Mouse (Mus musculus): ENCODE data around the gene Hcn3.

- no peak for TF ChIP-seq POLR2A (IDR thresholded peaks at IDR 0.05; ENCODE audit: insufficient read length, low read depth)
- TF ChIP-seq USF1 (IDR thresholded peaks at IDR 0.05; ENCODE audit: low read depth), result no peak
- no peak for TF ChIP-seq MYOD1 (IDR thresholded peaks at IDR 0.05; ENCODE audit: control insufficient read depth in 1 of 3, insufficient read length in 2 of 3, low read depth in 2 of 3)
- no peak for TF ChIP-seq MAX (IDR thresholded peaks at IDR 0.05; ENCODE audit: low read depth)
- TF ChIP-seq CEBPB (IDR thresholded peaks at IDR 0.05; ENCODE audit: insufficient read depth, poor library complexity, severe bottlenecking), result no peak
- TF ChIP-seq TCF12 (IDR thresholded peaks at IDR 0.05; ENCODE audit: insufficient read depth, poor library complexity, severe bottlenecking), result no peak
- TF ChIP-seq E2F4 (IDR thresholded peaks at IDR 0.05; ENCODE audit: insufficient read depth), result no peak
- TF ChIP-seq REST (IDR thresholded peaks at IDR 0.05; ENCODE audit: insufficient read depth, insufficient read length), result no peak
- no peak for TF ChIP-seq MYOG (IDR thresholded peaks at IDR 0.05; ENCODE audit: control insufficient read depth in 1 of 3, insufficient read depth in 1 of 3, insufficient read length in 2 of 3, low read depth in 2 of 3)
These were observed 30.1 kb downstream of the Hcn3 start for GRCm38 (mm10) chr3:89129908-89130307.
